Mouse (Mus musculus) thymus, adult 2 months (tissue): ENCODE measurements around the gene Acpp.

ENCODE experiments used
- CTCF ChIP-seq: fragments of 200-500 bp; IDR thresholded peaks from 2 replicates; pipeline ENCODE4 v1.5.1; 2012; ENCODE audit warnings: mild to moderate bottlenecking, control low read depth, low read length, moderate library complexity, borderline replicate concordance; ENCODE audit not compliant: control insufficient read depth, poor library complexity, insufficient read depth; ENCODE audit errors: extremely low read depth
- POLR2A ChIP-seq: fragments of 200-500 bp; IDR thresholded peaks from 2 replicates; pipeline ENCODE4 v1.6.1; 2012; ENCODE audit warnings: mild to moderate bottlenecking, low read length, control low read depth, moderate library complexity; ENCODE audit not compliant: control insufficient read depth, poor library complexity, insufficient read depth; ENCODE audit errors: extremely low read depth

- TF ChIP-seq CTCF (no peak), POLR2A (no peak)
These were observed 81.5 kb downstream of the Acpp start for GRCm38 (mm10) chr9:104256085-104256484.
